Mouse (Mus musculus): ENCODE results near the gene Ednra. TPM values are rescaled to one million over a fixed set of nuclear protein-coding genes. Genes with fewer than 3 reads are reported as not detected.

The Ednra gene
- polyA plus RNA-seq, 1 experiment from 2014 or later = 34.0 TPM

DNA sequence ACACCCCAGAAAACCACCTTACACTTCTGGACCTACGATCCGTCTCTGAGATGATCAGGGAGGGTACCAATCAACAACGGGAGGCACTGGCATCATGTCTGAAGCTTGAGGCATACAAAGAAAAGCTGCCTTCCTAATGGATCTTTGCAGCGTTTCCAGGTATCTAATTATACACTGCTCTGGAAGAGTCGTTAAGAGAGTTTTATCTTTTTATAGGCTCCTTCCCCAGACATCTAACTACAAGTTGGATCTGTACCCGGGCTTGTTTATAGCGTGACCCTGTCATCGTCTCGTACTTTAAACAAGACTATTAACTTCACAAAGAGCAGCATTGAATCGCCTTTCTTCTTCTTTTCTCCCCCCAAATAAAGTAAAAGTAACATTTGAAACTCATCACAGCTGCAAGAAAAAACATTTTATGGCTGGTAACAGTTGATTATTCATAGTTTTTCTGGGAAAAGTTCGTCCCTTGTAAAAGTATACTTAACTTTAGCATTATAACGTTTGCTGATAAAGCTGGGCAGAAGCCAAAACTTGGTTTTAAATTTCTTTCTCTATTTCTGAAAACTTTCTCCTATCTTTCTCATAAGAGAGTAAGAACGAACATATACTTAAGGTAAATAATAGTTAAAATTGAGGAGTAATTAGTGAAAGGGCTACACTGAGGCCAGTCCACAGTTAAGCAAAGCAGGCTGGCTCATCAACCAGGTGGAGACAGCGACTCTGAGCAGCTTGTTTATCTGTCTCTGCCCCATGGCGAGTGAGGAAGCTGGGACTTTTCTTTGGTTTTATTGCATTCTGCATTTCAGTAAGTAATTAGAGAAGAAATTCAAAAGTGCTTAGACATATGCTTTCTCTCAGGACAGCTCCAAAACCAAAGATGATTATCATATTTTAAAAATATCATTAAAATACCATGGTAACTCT lies 42.0 kb downstream of the Ednra start:
- Histone ChIP-seq H3K27me3 (no peaks in the 10 kb centered on the region), H3K4me2 (no peak overlapping the region), H3K36me3 (no peaks in the 10 kb centered on the region), H3K9me3 (no peaks in the 10 kb centered on the region), H3K27ac (no peak overlapping the region; the same call in 1 of the 2 replicates), H3K4me3 (no peak overlapping the region), H3K4me1 (0 out of 2 replicates have a peak, but pooled peaks cover 8% of the 10 kb centered on the region), H3K9ac (no peak overlapping the region)
- no peak for ATAC-seq (ENCODE audit: insufficient number of reproducible peaks, low FRiP score, low TSS enrichment, low read depth)
- 9% methylated on average over 15 of the region's 15 CpGs for WGBS

DNA sequence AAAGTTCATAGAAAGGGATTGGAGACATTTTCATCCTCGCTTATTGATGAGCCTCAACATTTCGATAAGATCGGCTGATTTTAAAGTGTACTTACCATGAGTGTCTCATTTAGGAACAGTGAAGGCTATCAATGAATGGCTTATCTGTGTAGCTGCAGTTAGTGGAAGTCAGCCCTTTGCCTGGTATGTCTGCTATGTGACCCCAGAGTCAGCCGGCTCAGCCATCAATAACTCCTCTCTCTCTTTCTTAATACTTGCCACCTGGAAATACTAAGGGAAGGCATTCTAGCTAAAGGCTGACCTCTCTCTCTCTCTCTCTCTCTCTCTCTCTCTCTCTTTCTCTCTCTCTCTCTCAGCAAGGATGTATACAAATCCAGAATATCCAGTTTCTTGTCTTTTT lies 52.2 kb downstream of the Ednra start:
- H3K4me3 ChIP-seq = no peak overlapping the region
- H3K36me3 ChIP-seq = peaks cover 6% of the 10 kb centered on the region; the same call in 1 of the 2 replicates
- H3K4me2 ChIP-seq = no peak overlapping the region
- H3K9me3 ChIP-seq = no peaks in the 10 kb centered on the region
- no peaks in the 10 kb centered on the region for H3K27me3 ChIP-seq
- 58% methylated on average over 4 of the region's 4 CpGs for WGBS
- no peak for ATAC-seq (ENCODE audit: insufficient number of reproducible peaks, low FRiP score, low TSS enrichment, low read depth)
- no peak overlapping the region for H3K27ac ChIP-seq
- H3K4me1 ChIP-seq = peaks cover 11% of the 10 kb centered on the region; the same call in 1 of the 2 replicates
- H3K9ac ChIP-seq = no peak overlapping the region

GRCm38 (mm10) chr8:77670612-77671363 lies 53.5 kb downstream of the Ednra start:
- Histone ChIP-seq H3K4me1 (peaks cover 11% of the 10 kb centered on the region; the same call in 1 of the 2 replicates), H3K36me3 (peaks cover 9% of the 10 kb centered on the region; the same call in 1 of the 2 replicates), H3K4me3 (no peak overlapping the region), H3K9me3 (no peaks in the 10 kb centered on the region), H3K4me2 (no peak overlapping the region), H3K27me3 (no peaks in the 10 kb centered on the region), H3K9ac (no peak overlapping the region), H3K27ac (0 out of 2 replicates have a peak overlapping the region, but pooled peaks have one; percentile 57)
- no peak for ATAC-seq (ENCODE audit: insufficient number of reproducible peaks, low FRiP score, low TSS enrichment, low read depth)
- 52% methylated on average over 4 of the region's 4 CpGs for WGBS

- H3K9ac ChIP-seq = no peak overlapping the region
- 89% methylated on average over 5 of the region's 5 CpGs for WGBS
- no peak overlapping the region for H3K27ac ChIP-seq
- no peaks in the 10 kb centered on the region for H3K9me3 ChIP-seq
- H3K4me1 ChIP-seq = peaks cover 11% of the 10 kb centered on the region; the same call in 1 of the 2 replicates
- no peak overlapping the region for H3K4me2 ChIP-seq
- ATAC-seq (ENCODE audit: insufficient number of reproducible peaks, low FRiP score, low TSS enrichment, low read depth) = no peak
- no peaks in the 10 kb centered on the region for H3K27me3 ChIP-seq
- H3K36me3 ChIP-seq = peaks cover 26% of the 10 kb centered on the region
- H3K4me3 ChIP-seq = no peak overlapping the region
These were observed 56.3 kb downstream of the Ednra start for GRCm38 (mm10) chr8:77667916-77668315.

DNA sequence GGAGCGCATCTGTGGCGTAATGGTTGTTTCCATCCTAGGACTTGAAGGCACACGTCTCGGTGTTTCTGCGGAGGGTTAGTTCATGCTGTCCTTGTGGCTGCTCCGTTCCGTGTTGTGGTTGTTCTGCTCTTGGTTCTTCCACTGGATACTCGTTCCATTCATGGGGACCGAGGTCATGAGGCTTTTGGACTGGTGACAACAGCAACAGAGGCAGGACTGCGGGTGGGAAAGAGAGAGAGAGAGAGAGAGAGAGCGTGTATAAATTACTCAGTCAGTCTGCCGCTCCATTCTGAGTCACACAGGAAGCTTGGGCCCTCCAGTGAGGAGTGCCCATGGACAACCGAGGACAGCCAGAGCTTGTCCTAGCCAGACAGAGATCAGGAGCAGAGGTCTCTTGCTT lies 59.4 kb downstream of the Ednra start:
- ATAC-seq (ENCODE audit: insufficient number of reproducible peaks, low FRiP score, low TSS enrichment, low read depth) = no peak
- Histone ChIP-seq H3K4me2 (no peak overlapping the region), H3K36me3 (peaks cover 26% of the 10 kb centered on the region), H3K4me3 (no peak overlapping the region), H3K27me3 (no peaks in the 10 kb centered on the region), H3K4me1 (no peaks in the 10 kb centered on the region), H3K27ac (no peak overlapping the region), H3K9me3 (no peaks in the 10 kb centered on the region), H3K9ac (no peak overlapping the region)
- WGBS = 92% methylated on average over 13 of the region's 13 CpGs

DNA sequence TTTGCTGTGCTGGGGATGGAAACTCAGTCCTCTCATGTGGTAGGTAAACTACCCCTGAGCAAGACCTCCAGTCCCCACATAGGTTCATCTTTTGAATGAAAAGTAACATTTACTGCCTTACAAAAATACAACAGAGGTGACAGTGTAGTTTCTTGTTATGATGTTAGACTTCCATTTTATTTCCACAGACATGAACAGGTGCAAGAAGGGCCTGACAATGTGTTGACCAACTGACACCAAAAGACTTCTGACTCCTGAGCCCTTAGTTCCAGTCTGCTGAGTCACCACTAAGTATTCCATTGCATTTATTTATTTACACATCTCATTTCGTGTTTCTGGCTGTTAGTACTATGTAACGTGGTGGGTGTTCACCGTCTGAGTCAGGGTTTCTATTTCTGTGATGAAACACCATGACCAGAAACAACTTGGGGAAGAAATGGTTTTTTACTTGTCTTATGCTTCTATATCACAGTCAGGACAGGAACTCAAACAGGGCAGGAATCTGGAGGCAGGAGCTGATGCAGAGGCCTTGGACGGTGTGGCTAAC lies 64.7 kb downstream of the Ednra start:
- Histone ChIP-seq H3K27ac (no peak overlapping the region), H3K9me3 (no peaks in the 10 kb centered on the region), H3K36me3 (peaks cover 9% of the 10 kb centered on the region), H3K4me1 (no peaks in the 10 kb centered on the region), H3K4me3 (no peak overlapping the region), H3K4me2 (no peak overlapping the region), H3K9ac (no peak overlapping the region), H3K27me3 (no peaks in the 10 kb centered on the region)
- no peak for ATAC-seq (ENCODE audit: insufficient number of reproducible peaks, low FRiP score, low TSS enrichment, low read depth)
- WGBS = 82% methylated on average over 4 of the region's 4 CpGs

DNA sequence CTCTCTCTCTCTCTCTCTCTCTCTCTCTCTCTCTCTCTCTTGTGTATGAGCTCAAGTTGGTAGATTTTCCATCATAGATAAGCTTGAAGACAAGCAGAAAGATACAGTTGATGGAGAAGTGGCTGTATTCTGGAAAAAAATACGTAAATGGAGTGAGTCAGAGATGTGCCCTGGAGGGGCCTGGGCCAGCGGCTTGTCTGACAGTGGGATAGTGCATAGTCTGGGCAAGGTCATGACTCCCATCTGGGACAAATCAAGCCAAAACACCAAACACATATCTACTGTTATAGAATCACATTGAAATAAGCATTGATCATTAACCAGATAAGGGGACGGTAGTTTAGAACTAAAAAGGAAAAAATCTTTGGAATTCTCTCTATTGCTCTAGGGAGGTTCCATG lies 65.9 kb downstream of the Ednra start:
- WGBS = 50% methylated on average over 3 of the region's 3 CpGs
- Histone ChIP-seq H3K27me3 (no peaks in the 10 kb centered on the region), H3K27ac (no peak overlapping the region), H3K4me3 (no peak overlapping the region), H3K4me2 (no peak overlapping the region), H3K36me3 (no peaks in the 10 kb centered on the region), H3K9ac (no peak overlapping the region), H3K9me3 (no peaks in the 10 kb centered on the region), H3K4me1 (no peaks in the 10 kb centered on the region)
- ATAC-seq (ENCODE audit: insufficient number of reproducible peaks, low FRiP score, low TSS enrichment, low read depth) = no peak

DNA sequence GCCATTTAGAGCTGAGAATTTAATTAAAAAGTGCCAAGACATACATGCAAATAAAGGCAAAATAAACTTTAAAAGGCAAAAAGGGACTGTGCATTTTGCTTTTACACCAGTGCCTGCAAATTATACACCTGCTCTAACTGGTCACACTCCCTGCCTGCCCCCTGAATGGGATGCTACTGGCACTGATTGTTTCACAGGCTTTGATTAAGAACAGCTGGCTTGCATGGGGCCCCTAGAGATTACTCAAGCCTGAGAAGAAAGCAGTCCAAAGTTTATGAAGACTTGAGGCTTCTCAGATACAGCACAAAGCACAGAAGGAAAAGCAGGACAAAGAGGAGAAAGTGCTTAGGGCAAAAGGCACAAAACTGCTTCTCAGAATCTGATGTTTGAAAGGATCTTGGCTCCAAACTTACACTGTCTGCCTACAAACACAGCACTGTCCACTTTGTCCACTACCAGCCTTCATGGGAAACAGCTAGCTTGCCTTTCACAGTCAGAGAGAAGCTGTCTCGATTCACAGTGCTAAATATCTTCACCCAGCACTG lies 73.5 kb downstream of the Ednra start:
- ATAC-seq (ENCODE audit: insufficient number of reproducible peaks, low FRiP score, low TSS enrichment, low read depth) = no peak
- H3K9ac ChIP-seq = no peak overlapping the region
- no peaks in the 10 kb centered on the region for H3K36me3 ChIP-seq
- no peak overlapping the region for H3K27ac ChIP-seq
- H3K9me3 ChIP-seq = no peaks in the 10 kb centered on the region
- H3K4me3 ChIP-seq = no peak overlapping the region
- WGBS = 61% methylated on average over 1 of the region's 1 CpGs
- H3K4me1 ChIP-seq = no peaks in the 10 kb centered on the region
- no peak overlapping the region for H3K4me2 ChIP-seq
- no peaks in the 10 kb centered on the region for H3K27me3 ChIP-seq

DNA sequence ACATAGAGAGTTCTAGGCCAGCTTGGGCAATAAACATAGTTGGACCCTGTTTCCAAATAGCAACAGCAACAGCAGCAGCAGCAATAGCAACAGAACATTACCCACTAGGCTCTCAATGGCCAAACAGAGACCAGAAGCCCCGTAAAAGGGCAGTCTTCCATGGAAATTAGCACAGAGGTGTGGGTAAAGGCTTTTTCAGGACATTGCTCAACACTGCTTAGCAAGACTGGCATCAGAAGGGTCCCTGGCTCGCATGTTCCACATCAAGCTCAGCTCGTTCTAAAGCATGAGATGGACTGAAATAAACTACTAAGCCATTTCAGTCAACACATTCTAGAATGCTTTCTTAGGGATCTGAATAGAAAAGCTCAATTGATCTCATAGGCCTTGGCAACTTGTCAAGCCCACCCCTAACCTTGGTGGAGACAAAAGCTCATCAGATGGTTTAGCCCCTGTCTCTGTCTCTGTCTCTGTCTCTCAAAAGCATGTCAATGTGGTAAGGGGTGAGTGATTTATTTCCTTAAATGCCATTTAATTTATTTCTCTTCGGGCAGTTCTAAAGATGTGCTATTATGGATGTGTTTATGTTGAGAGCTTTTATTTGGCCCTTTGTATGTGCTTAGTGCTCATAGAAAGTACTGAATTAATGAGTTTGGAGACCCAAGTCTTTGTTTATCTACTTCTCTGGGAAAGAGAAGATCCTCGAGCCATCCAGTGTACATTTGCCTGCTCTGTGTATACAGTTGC lies 84.0 kb downstream of the Ednra start:
- Histone ChIP-seq H3K36me3 (no peaks in the 10 kb centered on the region), H3K9me3 (no peaks in the 10 kb centered on the region), H3K4me1 (no peaks in the 10 kb centered on the region), H3K27me3 (no peaks in the 10 kb centered on the region), H3K4me3 (no peak overlapping the region), H3K4me2 (no peak overlapping the region), H3K27ac (no peak overlapping the region), H3K9ac (no peak overlapping the region)
- 66% methylated on average over 5 of the region's 5 CpGs for WGBS
- ATAC-seq (ENCODE audit: insufficient number of reproducible peaks, low FRiP score, low TSS enrichment, low read depth) = no peak

- no peak overlapping the region for H3K4me2 ChIP-seq
- H3K4me3 ChIP-seq = no peak overlapping the region
- ATAC-seq (ENCODE audit: insufficient number of reproducible peaks, low FRiP score, low TSS enrichment, low read depth) = no peak
- no peak overlapping the region for H3K27ac ChIP-seq
- no peak overlapping the region for H3K9ac ChIP-seq
- no peaks in the 10 kb centered on the region for H3K36me3 ChIP-seq
- H3K4me1 ChIP-seq = peaks cover 3% of the 10 kb centered on the region; the same call in 1 of the 2 replicates
- no peaks in the 10 kb centered on the region for H3K27me3 ChIP-seq
- WGBS = 56% methylated on average over 3 of the region's 3 CpGs
- no peaks in the 10 kb centered on the region for H3K9me3 ChIP-seq
These were observed 86.7 kb downstream of the Ednra start for GRCm38 (mm10) chr8:77637593-77637992.

- Histone ChIP-seq H3K4me2 (no peak overlapping the region), H3K9ac (no peak overlapping the region), H3K9me3 (no peaks in the 10 kb centered on the region), H3K4me3 (no peak overlapping the region), H3K27me3 (no peaks in the 10 kb centered on the region), H3K27ac (no peak overlapping the region), H3K4me1 (peaks cover 7% of the 10 kb centered on the region; the same call in 1 of the 2 replicates), H3K36me3 (no peaks in the 10 kb centered on the region)
- ATAC-seq (ENCODE audit: insufficient number of reproducible peaks, low FRiP score, low TSS enrichment, low read depth) = no peak
- WGBS = 49% methylated on average over 5 of the region's 5 CpGs
These were observed 90.2 kb downstream of the Ednra start for GRCm38 (mm10) chr8:77634035-77634434.
